Mouse (Mus musculus): Measurements from ENCODE around the gene Ptprd.

GRCm38 (mm10) chr4:77992709-77993108 is 219.1 kb downstream of the Ptprd start:
- no peak for TF ChIP-seq EP300 (IDR thresholded peaks at IDR 0.05; ENCODE audit: low read depth)
- no peak for TF ChIP-seq CTCF (IDR thresholded peaks at IDR 0.05; ENCODE audit: low read depth)
